8 mouse cellular contexts compared by ENCODE assay signal in genomic region chr1:33719733-33720225, GRCm38 (mm10). TPM values are rescaled to one million over a fixed set of nuclear protein-coding genes. Genes with fewer than 3 reads are reported as not detected.
DNase-seq lines count a peak whose midpoint lies in the region; ATAC-seq and TF ChIP-seq lines count a peak whose summit lies in the region.

TSS of gene Rab23 (plus strand) at chr1:33719887.

- H3K27ac ChIP-seq in cerebellum, adult 2 months (ENCODE audit: insufficient read depth, low read length), result peak within 1 kb of the TSS; percentile 72
- peak within 1 kb of the TSS; percentile 97 for H3K27ac ChIP-seq in forebrain, postnatal 0 days (ENCODE audit: low read depth, low read length)
- peak within 1 kb of the TSS; percentile 91 for H3K27ac ChIP-seq in layer of hippocampus, adult 2 months

- H3K9me3 ChIP-seq in forebrain, postnatal 0 days (ENCODE audit: low read length), result no peaks in the 10 kb centered on the region

- H3K4me2 ChIP-seq in forebrain, postnatal 0 days (ENCODE audit: low read depth), result peak within 1 kb of the TSS; percentile 57

- H3K27me3 ChIP-seq in cerebellum, adult 2 months (ENCODE audit: control insufficient read depth, insufficient read depth, low read length), result no peaks in the 10 kb centered on the region
- H3K27me3 ChIP-seq in forebrain, postnatal 0 days (ENCODE audit: insufficient read depth, low read length), result no peaks in the 10 kb centered on the region

- peak; percentile 97 for ATAC-seq in forebrain, postnatal 0 days
- peak; percentile 66 for ATAC-seq in neutrophil, adult 5-6 weeks (ENCODE audit: extremely low read depth, insufficient number of reproducible peaks, low FRiP score, poor library complexity, severe bottlenecking)

- DNase-seq in MEL-GATA-1-ER (ENCODE audit: extremely low read depth, low read depth), result peak; percentile 47
- DNase-seq in cerebellum, adult 2 months, result peak; percentile 91 to 93
- DNase-seq in forebrain, postnatal 0 days, result peak; percentile 95
- peak; percentile 79 for DNase-seq in heart, postnatal 4 days
- DNase-seq in layer of hippocampus, adult 2 months (ENCODE audit: low spot score in 2 of 2), result peak; percentile 82 to 84
- peak; percentile 80 for DNase-seq in lung, adult 2 months
- peak; percentile 87 for DNase-seq in testis, postnatal 14 days (ENCODE audit: low spot score)

- peaks cover 19% of the 10 kb centered on the region for H3K36me3 ChIP-seq in forebrain, postnatal 0 days (ENCODE audit: insufficient read depth)

- H3K4me3 ChIP-seq in cerebellum, adult 2 months (replicated peaks; ENCODE audit: insufficient read depth, low read depth, low read length), result peak within 1 kb of the TSS; percentile 70
- H3K4me3 ChIP-seq in forebrain, postnatal 0 days (ENCODE audit: low read depth, low read length), result peak within 1 kb of the TSS; percentile 75
- peak within 1 kb of the TSS; percentile 82 for H3K4me3 ChIP-seq in layer of hippocampus, adult 2 months
- H3K4me3 ChIP-seq in lung, adult 2 months (replicated peaks; ENCODE audit: extremely low read depth, low read depth, low read length), result peak within 1 kb of the TSS; percentile 88

- H3K9ac ChIP-seq in forebrain, postnatal 0 days, result peak within 1 kb of the TSS; percentile 87

- under 1% methylated on average over 54 of the region's 54 CpGs for WGBS in cerebellum, adult 2 months
- 4% methylated on average over 46 of the region's 54 CpGs for WGBS in forebrain, postnatal 0 days
- WGBS in lung, adult 2 months, result under 1% methylated on average over 54 of the region's 54 CpGs

- H3K4me1 ChIP-seq in cerebellum, adult 2 months (ENCODE audit: control insufficient read depth, insufficient read depth, low read length), result peaks cover 3% of the 10 kb centered on the region; the same call in 1 of the 2 replicates
- peaks cover 9% of the 10 kb centered on the region; the same call in 1 of the 2 replicates for H3K4me1 ChIP-seq in forebrain, postnatal 0 days (ENCODE audit: insufficient read depth)
- H3K4me1 ChIP-seq in lung, adult 2 months (ENCODE audit: control insufficient read depth, insufficient read depth, low read length), result peaks cover 3% of the 10 kb centered on the region

- peak; percentile 82 for TF ChIP-seq POLR2A in cerebellum, adult 2 months (IDR thresholded peaks at IDR 0.05; ENCODE audit: borderline replicate concordance, insufficient read depth, low read length)
- 0 out of 2 replicates have a peak, but pooled peaks have one; percentile 10 for TF ChIP-seq POLR2A in lung, adult 2 months (IDR thresholded peaks at IDR 0.05; ENCODE audit: borderline replicate concordance, extremely low read depth, low read depth, low read length)

- TF ChIP-seq CTCF in cerebellum, adult 2 months (IDR thresholded peaks at IDR 0.05; ENCODE audit: borderline replicate concordance, insufficient read depth, low read depth, low read length), result no peak
- TF ChIP-seq CTCF in forebrain, postnatal 0 days (IDR thresholded peaks at IDR 0.05; ENCODE audit: low read depth), result no peak
- no peak for TF ChIP-seq CTCF in layer of hippocampus, adult 2 months (conservative IDR thresholded peaks at IDR 0.05)
- no peak for TF ChIP-seq CTCF in lung, adult 2 months (IDR thresholded peaks at IDR 0.05; ENCODE audit: insufficient read depth, low read length)

RNA-seq across cellular contexts. Expression of gene Rab23, which starts in this region (rescaled TPM):
- polyA plus RNA-seq in cerebellum, adult 2 months (2012; rRNA removed), result 22.0 and 25.1 TPM in 2 replicates
- total RNA-seq in forebrain, postnatal 0 days (2014; rRNA removed), result 9.0 and 13.8 TPM in 2 replicates
- 21.1 and 25.4 TPM in 2 replicates for polyA plus RNA-seq in forebrain, postnatal 0 days (2015; fragmentation: Nextera tagmentation; extraction: Ambion mirVana)
- total RNA-seq in heart, postnatal 4 days (2021), result 10 to 100 TPM; 19.0 to 19.6 TPM
- 10 to 100 TPM; 22.6 to 28.4 TPM for total RNA-seq in layer of hippocampus, adult 2 months (2021)
- 11.3 and 17.3 TPM in 2 replicates for polyA plus RNA-seq in lung, adult 2 months (2012; rRNA removed)
- 5.8 and 12.8 TPM in 2 replicates for total RNA-seq in neutrophil, adult 5-6 weeks (2017)

Comparison
In these comparisons a context has a peak if more than half of its experiments do, and no peak if none do; other contexts are left out.
1. Peak in every context shown above with its lines: DNase-seq, ATAC-seq, H3K4me3 ChIP-seq and H3K27ac ChIP-seq.